Mouse (Mus musculus) embryonic facial prominence, embryonic 14.5 days (tissue): ENCODE results near the gene Arhgap10. TPM values are rescaled to one million over a fixed set of nuclear protein-coding genes. Genes with fewer than 3 reads are reported as not detected.

Experiments
- ATAC-seq: fragments of 200-750 bp; cut with Nextera tagmentation; 2 replicates; pipeline ENCODE4 v1.8.0; 2017; ENCODE audit warnings: low read depth, moderate number of reproducible peaks, moderate TSS enrichment
- DNase-seq: peaks from one replicate; pipeline ENCODE4 v3.0.0-alpha.2; 2015; ENCODE audit warnings: low spot score
- H3K27ac ChIP-seq: fragments of 300-500 bp; sonication (generic); replicated peaks from 2 replicates; pipeline ENCODE4 v1.5.1; 2014; ENCODE audit warnings: low read depth, mild to moderate bottlenecking, low read length, moderate library complexity
- H3K27me3 ChIP-seq: fragments of 300-500 bp; sonication (generic); replicated peaks from 2 replicates; pipeline ENCODE4 v1.6.1; 2014; ENCODE audit warnings: low read length; ENCODE audit not compliant: control insufficient read depth, insufficient read depth
- H3K36me3 ChIP-seq: fragments of 300-500 bp; sonication (generic); 2 replicates; pipeline ENCODE4 v1.6.1; 2014; ENCODE audit warnings: low read length, mixed read lengths; ENCODE audit not compliant: control insufficient read depth, insufficient read depth
- H3K4me1 ChIP-seq: fragments of 300-500 bp; sonication (generic); 2 replicates; pipeline ENCODE4 v1.6.1; 2014; ENCODE audit warnings: antibody characterized with exemption, low read length; ENCODE audit not compliant: control insufficient read depth, insufficient read depth
- H3K4me2 ChIP-seq: fragments of 300-500 bp; sonication (generic); 2 replicates; pipeline ENCODE4 v1.6.1; 2014; ENCODE audit warnings: low read depth, mild to moderate bottlenecking, low read length, moderate library complexity, mixed read lengths
- H3K4me3 ChIP-seq: fragments of 300-500 bp; sonication (generic); 2 replicates; pipeline ENCODE4 v1.5.1; 2014; ENCODE audit warnings: low read depth, mild to moderate bottlenecking, low read length
- H3K9ac ChIP-seq: fragments of 300-500 bp; sonication (generic); 2 replicates; pipeline ENCODE4 v1.6.1; 2014; ENCODE audit warnings: low read depth, mild to moderate bottlenecking, low read length, moderate library complexity, mixed read lengths
- H3K9me3 ChIP-seq: fragments of 300-500 bp; sonication (generic); 2 replicates; pipeline ENCODE4 v1.6.1; 2016; ENCODE audit warnings: low read length; ENCODE audit not compliant: control insufficient read depth
- WGBS: fragments of 180-500 bp; shearing (Covaris S2); extraction: QIAGEN DNeasy Blood & Tissue Kit; methylation state at CpG from one replicate; pipeline ENCODE4 v1.1.7; 2014; 5-methylcytosine and 5-hydroxymethylcytosine counted together
- polyA plus RNA-seq: library from polyadenylated mRNA; unstranded; fragments of >200 nt; fragmentation: Nextera tagmentation; extraction: Ambion mirVana; gene quantifications from 2 replicates; pipeline ENCODE4 v1.2.1, GENCODE M21; 2014

Arhgap10 gene
- polyA plus RNA-seq, 1 experiment from 2014 or later = 25.9 TPM

DNA sequence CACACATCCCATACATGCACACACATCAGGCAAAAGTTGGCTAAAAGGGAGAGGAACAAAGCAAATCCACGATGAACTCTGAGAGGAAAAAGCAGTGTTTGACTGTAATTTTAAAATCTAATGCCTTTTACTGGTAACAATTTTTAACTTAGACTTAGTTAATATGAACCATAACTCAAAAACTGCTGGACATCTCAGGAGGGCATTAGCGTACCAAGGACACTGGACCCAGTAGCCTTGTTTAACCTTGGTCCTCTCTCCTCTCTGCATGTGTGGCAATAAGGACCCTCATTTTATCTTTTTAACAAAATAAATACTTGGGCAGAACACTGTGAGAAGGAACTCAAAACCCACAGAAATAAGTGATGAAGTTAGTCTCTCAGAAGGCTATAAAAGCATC is 78.1 kb downstream of the Arhgap10 start:
- no peak overlapping the region for H3K9ac ChIP-seq
- peaks cover 5% of the 10 kb centered on the region for H3K4me1 ChIP-seq
- WGBS = 94% methylated on average over 2 of the region's 2 CpGs
- ATAC-seq (no peak), DNase-seq (no peak)
- no peak overlapping the region for H3K27ac ChIP-seq
- H3K27me3 ChIP-seq = no peaks in the 10 kb centered on the region
- H3K4me2 ChIP-seq = no peak overlapping the region
- H3K36me3 ChIP-seq = no peaks in the 10 kb centered on the region
- H3K4me3 ChIP-seq = no peak overlapping the region
- no peaks in the 10 kb centered on the region for H3K9me3 ChIP-seq

DNA sequence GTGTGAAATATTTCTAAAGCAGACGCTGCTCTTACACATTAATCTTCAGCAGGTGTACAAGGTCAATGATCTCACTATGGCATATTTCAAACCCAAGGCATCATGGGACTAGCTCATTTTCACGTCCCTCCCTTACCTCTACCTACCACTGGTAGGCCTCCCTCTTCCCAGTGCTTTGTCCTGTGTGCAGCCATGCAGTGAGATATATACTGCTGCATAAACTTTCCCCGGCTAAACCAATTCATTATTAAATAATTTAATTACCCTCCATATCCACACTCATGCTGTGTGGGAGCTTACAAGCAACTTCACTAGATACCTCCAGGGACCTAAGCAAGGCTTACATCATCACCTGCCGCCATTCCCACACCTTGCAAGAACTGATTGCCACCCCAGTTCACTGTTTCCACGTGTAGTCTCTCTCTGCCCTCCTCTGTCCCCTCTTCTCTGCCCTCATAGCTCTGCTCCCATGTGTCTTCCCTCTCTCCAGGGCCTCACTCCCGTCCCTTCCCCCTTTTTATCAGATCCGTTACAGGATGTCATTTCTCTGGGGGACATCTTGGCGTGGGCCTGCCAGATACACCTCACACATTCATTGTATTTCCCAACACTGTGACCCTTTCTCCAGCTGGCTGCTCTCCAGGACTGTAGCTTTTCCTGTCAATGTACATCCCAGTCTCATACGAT is 79.8 kb downstream of the Arhgap10 start:
- WGBS = 58% methylated on average over 9 of the region's 9 CpGs
- H3K36me3 ChIP-seq = no peaks in the 10 kb centered on the region
- H3K4me2 ChIP-seq = no peak overlapping the region
- no peaks in the 10 kb centered on the region for H3K9me3 ChIP-seq
- H3K27ac ChIP-seq = no peak overlapping the region
- peak; percentile 38; the same call in 1 of the 2 replicates for ATAC-seq
- DNase-seq = peak; percentile 43
- peaks cover 16% of the 10 kb centered on the region for H3K4me1 ChIP-seq
- H3K4me3 ChIP-seq = no peak overlapping the region
- no peak overlapping the region for H3K9ac ChIP-seq
- no peaks in the 10 kb centered on the region for H3K27me3 ChIP-seq

DNA sequence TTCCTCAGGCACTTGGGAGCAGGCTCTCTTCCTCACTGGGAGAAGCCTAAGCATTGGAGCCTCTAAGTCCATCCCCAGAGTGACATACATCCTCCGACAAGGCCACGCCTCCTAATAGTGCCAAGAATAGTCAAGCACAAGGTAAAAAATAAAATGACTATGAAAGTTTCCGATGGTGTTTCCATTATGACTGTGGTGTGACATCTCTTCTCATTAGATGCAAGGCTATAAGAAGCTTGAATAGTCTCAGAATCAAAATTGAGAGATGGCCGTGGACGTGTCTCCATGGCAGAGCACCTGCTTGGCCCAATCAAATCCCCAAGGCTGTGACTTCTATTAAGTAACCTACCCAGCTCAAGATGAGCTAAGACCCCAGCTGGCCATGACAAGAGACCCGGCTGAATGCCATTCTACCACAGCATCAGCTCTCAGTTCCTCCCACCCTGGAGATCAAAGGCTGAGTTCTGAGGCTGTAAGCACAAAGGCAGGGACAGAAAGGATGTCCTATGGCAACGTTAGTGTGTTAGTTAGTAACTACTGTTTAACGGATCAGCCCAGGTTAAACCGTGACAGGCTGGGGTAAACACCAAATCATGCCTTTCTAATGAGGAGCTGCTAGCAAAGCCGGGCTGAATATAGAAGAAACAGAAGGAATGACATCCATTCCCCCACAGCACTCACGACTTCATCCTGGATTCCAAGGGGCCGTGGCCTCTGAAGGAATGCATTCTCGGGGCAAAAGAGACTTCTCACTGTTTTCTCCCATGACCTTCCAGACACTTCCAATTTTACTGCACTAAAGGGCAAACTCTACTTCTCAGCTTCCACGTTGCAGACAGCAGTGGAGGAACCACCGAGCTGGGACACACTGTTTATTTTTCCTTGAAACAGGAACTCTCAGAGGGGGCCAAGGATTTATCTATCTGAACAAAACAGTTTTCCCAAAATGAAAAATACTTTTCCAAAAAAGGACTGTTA is 81.5 kb downstream of the Arhgap10 start:
- DNase-seq = no peak
- no peak overlapping the region for H3K27ac ChIP-seq

DNA sequence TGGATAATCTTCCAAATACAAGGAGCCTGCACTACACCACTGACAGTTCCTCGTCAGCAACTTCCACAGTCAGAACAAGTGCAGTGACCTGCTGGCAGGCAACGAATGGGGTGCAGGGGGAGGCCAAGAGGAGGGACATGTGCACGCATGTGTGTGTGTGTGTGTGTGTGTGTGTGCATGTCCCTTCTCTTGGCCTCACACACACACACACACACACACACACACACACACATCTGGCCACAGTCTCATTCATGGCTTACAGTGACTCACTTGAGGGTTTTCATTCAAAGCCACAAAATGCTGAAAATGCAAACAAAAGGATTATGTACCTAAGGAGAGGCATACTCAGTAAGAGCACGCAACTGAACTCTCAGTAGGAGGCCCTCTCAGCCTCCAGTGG is 84.5 kb downstream of the Arhgap10 start:
- 0 out of 2 replicates have a peak overlapping the region, but pooled peaks have one; percentile 6 for H3K4me2 ChIP-seq
- H3K27ac ChIP-seq = peak overlapping the region; percentile 56
- ATAC-seq = peak; percentile 49; the same call in 1 of the 2 replicates

More for the DNA sequence above, 81.5 kb downstream of the Arhgap10 start:
- ATAC-seq = no peak
- WGBS = 36% methylated on average over 15 of the region's 15 CpGs
- Histone ChIP-seq H3K4me1 (peaks cover 22% of the 10 kb centered on the region), H3K36me3 (no peaks in the 10 kb centered on the region), H3K4me3 (no peak overlapping the region), H3K9me3 (no peaks in the 10 kb centered on the region), H3K9ac (no peak overlapping the region), H3K27me3 (no peaks in the 10 kb centered on the region), H3K4me2 (no peak overlapping the region)

DNA sequence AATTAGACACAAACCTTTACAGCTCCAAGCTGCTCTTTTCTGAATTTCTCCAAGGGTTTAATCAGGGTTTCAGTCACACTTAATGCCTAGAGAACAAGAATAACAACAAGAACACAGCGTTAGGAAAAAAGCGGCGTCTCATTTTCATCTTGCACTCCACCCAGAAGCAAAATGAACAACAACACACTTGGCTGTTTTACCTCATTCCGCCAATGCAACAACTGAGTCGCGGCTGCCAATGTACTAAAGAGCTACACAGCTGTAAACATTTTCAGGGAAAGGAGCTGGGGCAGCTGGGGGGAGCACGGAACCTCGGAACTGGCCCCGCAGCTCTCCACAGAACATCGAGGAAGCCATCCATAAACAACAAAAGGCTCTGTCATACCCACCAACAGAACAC is 85.0 kb downstream of the Arhgap10 start:
- H3K4me1 ChIP-seq = peaks cover 30% of the 10 kb centered on the region
- no peaks in the 10 kb centered on the region for H3K36me3 ChIP-seq
- H3K27ac ChIP-seq = peak overlapping the region; percentile 56
- 36% methylated on average over 10 of the region's 10 CpGs for WGBS
- H3K9ac ChIP-seq = no peak overlapping the region
- DNase-seq (peak; percentile 51), ATAC-seq (no peak)
- H3K9me3 ChIP-seq = no peaks in the 10 kb centered on the region
- no peak overlapping the region for H3K4me3 ChIP-seq
- H3K27me3 ChIP-seq = no peaks in the 10 kb centered on the region
- H3K4me2 ChIP-seq = 0 out of 2 replicates have a peak overlapping the region, but pooled peaks have one; percentile 6

More for the DNA sequence above, 84.5 kb downstream of the Arhgap10 start:
- Histone ChIP-seq H3K9ac (no peak overlapping the region), H3K4me1 (peaks cover 32% of the 10 kb centered on the region), H3K36me3 (no peaks in the 10 kb centered on the region), H3K9me3 (no peaks in the 10 kb centered on the region), H3K4me3 (no peak overlapping the region), H3K27me3 (no peaks in the 10 kb centered on the region)
- peak; percentile 69 for DNase-seq
- WGBS = 31% methylated on average over 4 of the region's 4 CpGs

DNA sequence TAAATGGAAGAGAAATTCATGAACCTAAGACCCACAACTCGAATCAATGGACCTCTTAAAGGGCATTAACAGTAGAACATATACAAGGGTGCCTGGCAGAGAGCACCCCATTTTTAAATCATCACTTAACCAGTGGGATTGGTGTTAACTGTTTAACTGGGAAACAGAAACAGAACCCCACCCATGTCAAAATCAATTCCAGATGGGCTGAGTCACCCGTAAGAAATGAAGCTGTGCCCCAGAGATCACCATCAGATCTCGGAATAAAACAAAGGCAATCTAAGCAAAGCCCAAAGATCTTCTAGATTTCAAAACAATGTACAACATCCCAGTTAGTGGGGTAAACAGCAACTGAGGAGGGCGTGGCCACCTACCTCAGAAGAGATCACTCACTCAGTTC is 89.3 kb downstream of the Arhgap10 start:
- no peak for DNase-seq
- ATAC-seq = no peak
- no peak overlapping the region for H3K9ac ChIP-seq
- H3K4me2 ChIP-seq = no peak overlapping the region
- 47% methylated on average over 4 of the region's 4 CpGs for whole genome bisulfite sequencing
- H3K9me3 ChIP-seq = no peaks in the 10 kb centered on the region
- H3K36me3 ChIP-seq = 0 out of 2 replicates have a peak, but pooled peaks cover 3% of the 10 kb centered on the region
- no peak overlapping the region for H3K27ac ChIP-seq
- H3K4me3 ChIP-seq = no peak overlapping the region
- no peaks in the 10 kb centered on the region for H3K27me3 ChIP-seq
- H3K4me1 ChIP-seq = peaks cover 24% of the 10 kb centered on the region

DNA sequence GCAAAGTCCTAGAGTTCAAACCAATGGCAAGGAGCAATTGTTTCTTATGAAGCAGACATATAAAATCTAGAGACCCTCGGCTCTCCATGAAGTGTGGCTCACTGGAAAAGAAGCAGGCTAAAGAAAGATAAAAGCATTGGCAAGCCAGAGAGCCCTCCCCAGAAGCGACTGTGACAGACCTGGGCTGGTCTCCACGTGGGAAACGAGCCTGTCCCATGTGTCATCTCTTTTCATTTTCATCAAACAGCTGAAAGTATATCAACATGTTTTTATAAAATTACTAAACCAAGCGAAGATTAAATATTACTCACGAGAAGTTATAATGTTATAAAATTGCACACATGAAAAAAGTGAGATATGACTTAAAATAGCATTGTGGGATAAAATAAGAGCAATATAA is 89.7 kb downstream of the Arhgap10 start:
- peaks cover 20% of the 10 kb centered on the region for H3K4me1 ChIP-seq
- WGBS = 69% methylated on average over 6 of the region's 6 CpGs
- no peak overlapping the region for H3K4me2 ChIP-seq
- H3K9me3 ChIP-seq = no peaks in the 10 kb centered on the region
- ATAC-seq (no peak), DNase-seq (no peak)
- H3K4me3 ChIP-seq = no peak overlapping the region
- H3K27ac ChIP-seq = no peak overlapping the region
- 0 out of 2 replicates have a peak, but pooled peaks cover 3% of the 10 kb centered on the region for H3K36me3 ChIP-seq
- H3K9ac ChIP-seq = no peak overlapping the region
- H3K27me3 ChIP-seq = no peaks in the 10 kb centered on the region

DNA sequence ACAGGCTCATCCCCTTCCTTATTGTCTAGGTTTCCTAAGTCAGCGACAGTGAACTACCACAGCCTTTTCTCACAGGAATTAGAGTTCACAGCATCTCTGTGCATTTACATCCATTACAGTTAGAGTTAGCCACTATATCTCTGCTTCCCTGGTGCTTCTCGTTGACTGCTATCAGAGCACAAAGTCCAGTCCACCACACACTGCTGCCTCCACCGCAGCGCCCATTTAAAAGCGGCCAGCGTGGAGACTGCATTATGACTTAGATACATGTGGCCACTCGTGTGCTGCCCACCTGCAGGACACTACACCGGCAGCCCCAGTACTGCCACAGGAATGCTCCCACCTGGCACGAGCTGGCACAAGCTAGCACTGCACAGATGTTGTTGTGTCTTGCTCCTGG is 90.3 kb downstream of the Arhgap10 start:
- Histone ChIP-seq H3K4me1 (peaks cover 17% of the 10 kb centered on the region; the same call in 1 of the 2 replicates), H3K9ac (no peak overlapping the region), H3K4me3 (no peak overlapping the region), H3K36me3 (0 out of 2 replicates have a peak, but pooled peaks cover 3% of the 10 kb centered on the region), H3K27ac (no peak overlapping the region), H3K9me3 (no peaks in the 10 kb centered on the region), H3K4me2 (no peak overlapping the region), H3K27me3 (no peaks in the 10 kb centered on the region)
- no peak for ATAC-seq
- no peak for DNase-seq
- 81% methylated on average over 9 of the region's 9 CpGs for WGBS
